25 mouse cellular contexts compared by ENCODE assay signal in the genomic region with DNA sequence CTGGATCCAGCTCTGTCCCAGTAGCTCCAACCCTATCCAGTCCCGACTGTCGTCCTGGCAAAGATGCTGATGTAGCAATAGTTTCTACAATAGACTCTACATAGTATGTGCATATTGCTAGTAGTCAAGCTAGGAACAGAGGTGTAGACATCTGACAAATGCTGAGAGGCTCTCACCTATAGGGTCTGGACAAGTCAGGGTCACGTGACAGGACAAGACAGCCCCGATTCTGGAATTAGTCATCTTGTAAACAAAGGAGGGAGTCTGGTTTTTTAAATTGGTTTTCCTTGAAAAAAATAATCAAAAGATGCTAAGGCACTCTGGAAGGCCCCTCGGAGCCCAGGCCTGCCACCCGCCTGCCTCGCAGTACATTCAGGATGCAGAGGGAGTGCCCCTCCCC. TPM values are rescaled to one million over a fixed set of nuclear protein-coding genes. Genes with fewer than 3 reads are reported as not detected.
DNase-seq lines count a peak whose midpoint lies in the region; ATAC-seq and TF ChIP-seq lines count a peak whose summit lies in the region.
"Had no signal": no experiment of that assay in that cellular context is flagged by ENCODE, and none has a peak within 500 bp of the region (broad histone marks: within the 10 kb centered on the region; RNA-seq: fewer than 3 reads in every experiment).

No protein-coding gene starts in this region.

- no peak overlapping the region for H3K4me2 ChIP-seq in myocyte (ENCODE audit: low read depth)
- no peak overlapping the region for H3K4me2 ChIP-seq in stomach, postnatal 0 days (replicated peaks; ENCODE audit: low read depth)
- no peak overlapping the region for H3K4me2 ChIP-seq in midbrain, embryonic 16.5 days (ENCODE audit: low read length)
- H3K4me2 ChIP-seq: embryonic facial prominence, embryonic 12.5 days; forebrain, embryonic 12.5 days had no signal

- H3K4me3 ChIP-seq in MEL (ENCODE audit: control insufficient read depth in 1 of 2, insufficient read depth in 1 of 2, low read depth in 2 of 2, low read length in 2 of 2) (no peak overlapping the region), myocyte (no peak overlapping the region)
- no peak overlapping the region for H3K4me3 ChIP-seq in stomach, postnatal 0 days (ENCODE audit: low read depth, low read length)
- no peak overlapping the region for H3K4me3 ChIP-seq in midbrain, embryonic 16.5 days (ENCODE audit: low read depth, low read length)
- H3K4me3 ChIP-seq: embryonic facial prominence, embryonic 10.5 days; embryonic facial prominence, embryonic 12.5 days; erythroblast, embryonic 14.5 days; forebrain, embryonic 10.5 days; forebrain, embryonic 12.5 days had no signal

- ATAC-seq in stomach, postnatal 0 days (ENCODE audit: low FRiP score, low TSS enrichment) = no peak
- ATAC-seq in midbrain, embryonic 16.5 days = no peak
- no peak for ATAC-seq in granulocyte monocyte progenitor cell, adult 5-6 weeks (replicated peaks; ENCODE audit: poor library complexity, severe bottlenecking)
- no peak for ATAC-seq in erythroblast, adult 5-6 weeks (replicated peaks; ENCODE audit: low FRiP score, poor library complexity, severe bottlenecking)
- ATAC-seq: activated CD4-positive, CD25-positive, alpha-beta regulatory T cell, adult 4 months; CD4-positive, CD25-positive, alpha-beta regulatory T cell, adult 4 months; forebrain, embryonic 14.5 days; forebrain, embryonic 16.5 days; Patski had no signal

- no peak for TF ChIP-seq EP300 in MEL (IDR thresholded peaks at IDR 0.05; ENCODE audit: low read depth in 1 of 2, low read length in 2 of 2)
- TF ChIP-seq EP300 in stomach, postnatal 0 days (optimal IDR thresholded peaks at IDR 0.05) = no peak

- H3K9me3 ChIP-seq in MEL (replicated peaks; ENCODE audit: insufficient read depth, low read length) = no peaks in the 10 kb centered on the region
- H3K9me3 ChIP-seq in stomach, postnatal 0 days (ENCODE audit: control insufficient read depth, low read length) = no peaks in the 10 kb centered on the region
- H3K9me3 ChIP-seq in midbrain, embryonic 16.5 days (replicated peaks; ENCODE audit: control insufficient read depth, low read length, poor library complexity, severe bottlenecking) = no peaks in the 10 kb centered on the region
- H3K9me3 ChIP-seq: embryonic facial prominence, embryonic 10.5 days; embryonic facial prominence, embryonic 12.5 days; forebrain, embryonic 10.5 days; forebrain, embryonic 12.5 days; G1E had no signal

- H3K27ac ChIP-seq in MEL (ENCODE audit: control insufficient read depth, low read depth, low read length) = no peak overlapping the region
- H3K27ac ChIP-seq in stomach, postnatal 0 days (replicated peaks) = peak overlapping the region; percentile 35; the same call in 1 of the 2 replicates
- no peak overlapping the region for H3K27ac ChIP-seq in midbrain, embryonic 16.5 days (ENCODE audit: low read length)
- H3K27ac ChIP-seq: embryonic facial prominence, embryonic 10.5 days; embryonic facial prominence, embryonic 12.5 days; forebrain, embryonic 10.5 days; forebrain, embryonic 12.5 days had no signal

- H3K36me3 ChIP-seq in MEL (ENCODE audit: control insufficient read depth in 1 of 2, insufficient read depth in 2 of 2, low read length in 2 of 2) = no peaks in the 10 kb centered on the region
- peaks cover 4% of the 10 kb centered on the region for H3K36me3 ChIP-seq in myocyte (ENCODE audit: control insufficient read depth, insufficient read depth)
- no peaks in the 10 kb centered on the region; the same call in 1 of the 2 replicates for H3K36me3 ChIP-seq in stomach, postnatal 0 days (ENCODE audit: control insufficient read depth, insufficient read depth, low read length)
- H3K36me3 ChIP-seq in midbrain, embryonic 16.5 days (ENCODE audit: control insufficient read depth, insufficient read depth, low read length) = peaks cover 4% of the 10 kb centered on the region
- H3K36me3 ChIP-seq: embryonic facial prominence, embryonic 10.5 days; embryonic facial prominence, embryonic 12.5 days; forebrain, embryonic 10.5 days; G1E had no signal

- H3K27me3 ChIP-seq in MEL (ENCODE audit: control insufficient read depth in 1 of 2, insufficient read depth in 2 of 2, low read length in 2 of 2) (peaks cover 0 to 2% of the 10 kb centered on the region in 2 experiments; a peak in 2 of 4 replicates), myocyte (ENCODE audit: control insufficient read depth, insufficient read depth, insufficient read length) (no peaks in the 10 kb centered on the region)
- no peaks in the 10 kb centered on the region for H3K27me3 ChIP-seq in stomach, postnatal 0 days (ENCODE audit: control insufficient read depth, insufficient read depth, low read length)
- no peaks in the 10 kb centered on the region for H3K27me3 ChIP-seq in midbrain, embryonic 16.5 days (ENCODE audit: control insufficient read depth, insufficient read depth, low read depth, low read length)
- H3K27me3 ChIP-seq: embryonic facial prominence, embryonic 12.5 days; forebrain, embryonic 12.5 days; Patski had no signal

- TF ChIP-seq RAD21 in MEL (IDR thresholded peaks at IDR 0.05; ENCODE audit: low read depth, low read length) = no peak

- H3K9ac ChIP-seq in MEL (ENCODE audit: control insufficient read depth, low read depth, low read length, poor library complexity, severe bottlenecking) = no peak overlapping the region
- no peak overlapping the region for H3K9ac ChIP-seq in stomach, postnatal 0 days (ENCODE audit: low read length)
- H3K9ac ChIP-seq in midbrain, embryonic 16.5 days (ENCODE audit: low read depth, low read length) = no peak overlapping the region
- H3K9ac ChIP-seq: embryonic facial prominence, embryonic 12.5 days; forebrain, embryonic 12.5 days had no signal

- H3K79me2 ChIP-seq in MEL (ENCODE audit: control insufficient read depth, insufficient read depth, low read length, poor library complexity) = no peaks in the 10 kb centered on the region
- H3K79me2 ChIP-seq in myocyte (ENCODE audit: control insufficient read depth, insufficient read depth) = no peaks in the 10 kb centered on the region

- no peak for TF ChIP-seq CTCF in MEL (IDR thresholded peaks at IDR 0.05 in 2 of 3, conservative IDR thresholded peaks at IDR 0.05 in 1 of 3; ENCODE audit: control insufficient read depth in 1 of 3, insufficient read depth in 1 of 3, low read depth in 2 of 3, low read length in 3 of 3, poor library complexity in 1 of 3, severe bottlenecking in 1 of 3)
- no peak for TF ChIP-seq CTCF in stomach, postnatal 0 days (IDR thresholded peaks at IDR 0.05; ENCODE audit: low read depth)

- no peak for DNase-seq in MEL (ENCODE audit: low read depth, low spot score)
- no peak for DNase-seq in stomach, postnatal 0 days (ENCODE audit: low spot score)
- DNase-seq: adrenal gland, adult 8-10 months; adrenal gland, postnatal 14 days; adrenal gland, postnatal 36 days; cerebellum, adult 11-12 months; cerebellum, adult 2 months; cerebellum, adult 9-10 months; cerebellum, postnatal 10 days; cerebellum, postnatal 25 days had no signal

- 61% methylated on average over 7 of the region's 7 CpGs for WGBS in stomach, postnatal 0 days
- WGBS in midbrain, embryonic 16.5 days = 89% methylated on average over 7 of the region's 7 CpGs

- H3K4me1 ChIP-seq in MEL (ENCODE audit: control insufficient read depth in 1 of 2, insufficient read depth in 2 of 2, low read length in 2 of 2) = no peaks in the 10 kb centered on the region
- H3K4me1 ChIP-seq in stomach, postnatal 0 days (replicated peaks; ENCODE audit: control insufficient read depth, insufficient read depth) = no peaks in the 10 kb centered on the region
- peaks cover 9% of the 10 kb centered on the region for H3K4me1 ChIP-seq in midbrain, embryonic 16.5 days (ENCODE audit: control insufficient read depth, insufficient read depth, low read length)

- no peak overlapping the region for H3ac ChIP-seq in myocyte (ENCODE audit: control insufficient read depth, insufficient read length)

- TF ChIP-seq POLR2A in MEL (IDR thresholded peaks at IDR 0.05; ENCODE audit: control insufficient read depth in 1 of 2, insufficient read depth in 1 of 2, low read depth in 1 of 2, low read length in 2 of 2, poor library complexity in 1 of 2) (no peak), myocyte (IDR thresholded peaks at IDR 0.05; ENCODE audit: insufficient read length, low read depth) (no peak)

TF ChIP-seq in MEL, 35 proteins besides CTCF, POLR2A, EP300 and RAD21:
- no peak for TF ChIP-seq MAX (IDR thresholded peaks at IDR 0.05; ENCODE audit: low read length)
- TF ChIP-seq USF1 (IDR thresholded peaks at IDR 0.05; ENCODE audit: low read depth, low read length) = peak; percentile 55; the same call in 1 of the 2 replicates

TF ChIP-seq in myocyte, 11 proteins besides CTCF, POLR2A, EP300 and RAD21:
- TF ChIP-seq USF1 (IDR thresholded peaks at IDR 0.05; ENCODE audit: low read depth) (peak; percentile 22), CEBPB (IDR thresholded peaks at IDR 0.05; ENCODE audit: insufficient read depth, poor library complexity, severe bottlenecking) (no peak)

RNA-seq across cellular contexts. Expression of a gene that starts 35.5 kb away (rescaled TPM):
- total RNA-seq in MEL (2012; rRNA removed) = 74.2 and 79.1 TPM in 2 replicates
- polyA plus RNA-seq in MEL (2012; ENCODE audit: insufficient read depth in 1 of 2, insufficient read length in 2 of 2, low read depth in 1 of 2, low replicate concordance in 2 of 2, missing spikeins in 1 of 2) (10 to 100 TPM in 1 of 2 experiments, not detected in 1; 88.5 TPM), myocyte (2012; fragmentation: generic; extraction: Trizol) (128 TPM)
- 47.7 and 49.1 TPM in 2 replicates for polyA plus RNA-seq in stomach, postnatal 0 days (2015; fragmentation: Nextera tagmentation; extraction: Ambion mirVana)
- polyA plus RNA-seq in midbrain, embryonic 16.5 days (2015; fragmentation: Nextera tagmentation; extraction: Ambion mirVana) = 130 and 144 TPM in 2 replicates
- total RNA-seq in granulocyte monocyte progenitor cell, adult 5-6 weeks (2014; fragmentation: Nextera tagmentation) = 45.2 and 61.7 TPM in 2 replicates
- total RNA-seq in granulocyte monocyte progenitor cell, adult 5-6 weeks (2017) = 33.0 and 48.3 TPM in 2 replicates
- total RNA-seq in erythroblast, adult 5-6 weeks (2015; ENCODE audit: low replicate concordance) = 531 and 563 TPM in 2 replicates
- total RNA-seq in erythroblast, adult 5-6 weeks (2017; ENCODE audit: low replicate concordance) = 630 and 869 TPM in 2 replicates
